Mouse (Mus musculus) cerebellum, adult 9-10 months (tissue): ENCODE data around the gene Cys1.
"Not testable (repeated sequence)": the region's sequence is repeated elsewhere in the genome, so short reads cannot be mapped to it uniquely, and the experiment has no call there.

ENCODE experiments used
- DNase-seq: peaks from one replicate; pipeline ENCODE4 v3.0.0; 2022

The Cys1 gene

DNA sequence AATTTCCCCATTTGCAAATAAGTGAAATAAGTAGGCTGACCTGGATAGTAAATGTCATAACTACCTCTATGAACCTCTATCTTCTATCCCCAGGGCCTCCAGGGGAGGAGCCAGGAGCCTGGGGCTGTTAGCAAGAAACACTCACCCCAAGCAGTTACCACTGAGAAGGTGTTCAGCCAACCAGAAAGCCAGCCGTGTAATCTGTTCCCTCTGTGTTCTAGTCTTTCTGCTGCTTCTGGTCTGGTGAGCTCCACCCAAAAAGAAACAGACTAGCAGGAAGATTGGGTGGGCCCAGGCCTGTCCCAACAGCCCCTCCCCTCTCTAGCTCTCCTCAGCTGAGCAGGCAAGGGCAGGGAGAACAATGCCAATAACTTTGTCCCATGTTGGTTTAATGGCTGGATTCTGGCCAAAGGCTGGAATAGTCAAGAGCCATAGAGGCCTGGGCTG lies 37.5 kb downstream of the Cys1 start:
- no peak for DNase-seq

DNA sequence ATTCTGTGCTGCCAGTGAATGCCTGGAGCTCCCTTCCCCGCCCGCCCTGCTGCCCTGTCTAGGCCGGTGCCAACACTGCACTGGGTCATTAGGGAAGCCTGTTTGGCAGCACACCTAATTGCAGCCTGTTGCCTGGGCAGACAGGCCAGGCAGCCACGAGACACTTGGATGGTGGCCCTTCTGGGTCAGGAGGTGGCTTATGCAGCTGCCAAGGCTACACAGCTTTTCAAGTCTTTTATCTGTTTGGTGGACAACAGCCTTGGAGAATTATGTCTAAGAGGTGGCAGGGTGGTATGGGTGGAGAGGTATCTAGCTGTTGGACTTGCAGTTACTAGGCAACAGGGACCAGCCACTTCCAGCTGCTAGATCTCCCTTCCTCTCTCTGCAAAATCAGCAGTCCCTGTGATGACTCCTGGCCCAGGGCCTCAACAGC lies 39.2 kb downstream of the Cys1 start:
- DNase-seq: peak; percentile 65

DNA sequence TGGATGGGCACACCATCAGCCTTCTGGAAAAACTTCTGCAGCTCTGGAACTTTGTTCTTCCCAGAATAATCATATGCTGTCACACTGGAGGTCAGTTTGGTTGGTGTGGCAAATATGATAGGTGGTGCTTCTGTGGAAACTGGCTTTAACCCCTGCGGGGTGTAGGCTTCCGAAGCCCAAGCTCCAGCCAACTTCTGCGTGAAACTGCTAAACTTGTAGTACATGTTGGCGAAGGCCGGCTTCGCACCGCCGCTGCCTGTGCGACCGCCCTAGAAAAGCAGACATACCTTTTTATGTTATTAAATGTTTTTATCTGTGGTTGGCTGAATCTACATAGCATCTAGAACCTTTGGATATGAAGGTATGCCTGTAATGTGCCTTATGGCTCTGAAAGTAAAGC lies 42.8 kb downstream of the Cys1 start:
- not testable (repeated sequence) for DNase-seq

DNA sequence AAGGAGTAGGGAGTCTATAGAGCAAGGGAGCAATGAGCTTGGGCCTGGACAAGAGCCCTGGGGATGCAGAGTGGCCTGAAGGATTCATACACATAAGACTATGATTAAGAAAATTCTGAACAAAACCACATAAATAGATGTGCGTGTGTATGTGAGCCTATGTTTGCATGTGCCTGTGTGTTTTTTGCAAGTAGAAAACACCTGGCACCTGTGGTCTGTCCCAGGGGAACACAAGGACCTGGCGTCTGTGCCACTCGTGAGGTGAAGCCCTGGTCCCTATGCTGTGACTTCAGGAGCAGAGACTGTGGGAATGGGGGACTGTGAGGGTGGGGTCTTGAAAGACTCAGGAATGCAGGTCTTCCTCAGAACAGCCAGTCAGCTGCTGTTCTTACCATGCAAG lies 47.0 kb downstream of the Cys1 start:
- DNase-seq: no peak

DNA sequence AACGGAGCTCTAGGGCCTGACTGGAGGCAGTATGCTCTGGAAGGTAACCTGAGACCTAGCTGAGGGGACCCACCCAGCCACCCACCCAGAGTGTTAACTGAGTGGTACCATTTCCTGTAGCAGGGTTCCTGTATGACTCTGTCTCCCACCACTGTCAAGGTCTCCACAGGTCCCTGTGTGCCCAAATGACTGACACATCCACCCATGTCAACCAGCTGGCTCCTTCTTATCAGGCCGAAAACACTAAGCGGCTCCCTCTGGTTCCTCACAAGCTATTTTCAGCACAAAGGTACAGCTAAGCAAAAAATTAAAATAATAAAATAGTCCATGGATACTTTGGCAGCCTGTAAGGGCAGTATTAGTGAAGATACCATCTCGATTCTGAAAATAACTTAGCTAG lies 47.4 kb downstream of the Cys1 start:
- no peak for DNase-seq

DNA sequence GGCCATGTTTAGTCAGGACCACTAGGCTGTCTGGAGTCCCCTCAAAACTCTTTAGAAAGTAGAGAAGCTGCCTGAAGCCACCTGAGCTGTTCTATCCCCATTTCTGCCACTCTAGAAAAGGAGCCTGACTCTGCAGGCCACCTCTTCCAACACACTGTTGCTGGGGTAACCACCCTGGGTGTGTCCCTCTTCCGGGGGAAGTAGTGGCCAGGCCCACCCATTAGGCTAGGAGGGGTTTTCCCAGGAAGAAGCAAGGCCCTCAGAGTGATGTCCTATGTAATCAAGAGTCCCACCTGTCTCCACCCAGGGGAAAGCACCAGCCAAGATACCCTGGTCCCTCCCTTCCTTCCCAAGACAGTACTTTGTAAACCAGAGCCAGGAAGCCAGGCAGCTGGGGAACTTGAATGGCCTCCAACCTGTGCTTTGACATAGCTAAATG lies 47.8 kb downstream of the Cys1 start:
- no peak for DNase-seq

DNA sequence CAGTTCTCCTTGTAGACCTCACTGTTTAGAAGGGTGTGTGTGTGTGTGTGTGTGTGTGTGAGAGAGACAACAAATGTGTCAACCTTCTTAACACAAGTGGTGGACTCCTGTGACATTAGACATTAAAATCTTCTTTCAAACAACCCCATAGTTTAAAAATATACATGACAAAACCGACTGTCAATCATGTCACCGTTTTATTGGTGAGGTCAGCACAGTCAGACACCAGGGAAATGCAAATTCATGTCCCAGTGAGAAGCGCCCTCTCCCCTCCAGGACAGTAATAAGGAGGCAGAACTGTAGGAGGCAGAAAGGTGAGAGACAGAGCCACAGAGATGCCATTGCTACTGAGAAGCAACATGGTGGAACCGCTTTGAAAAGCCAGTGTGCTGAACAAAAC lies 49.2 kb downstream of the Cys1 start:
- no peak for DNase-seq

DNA sequence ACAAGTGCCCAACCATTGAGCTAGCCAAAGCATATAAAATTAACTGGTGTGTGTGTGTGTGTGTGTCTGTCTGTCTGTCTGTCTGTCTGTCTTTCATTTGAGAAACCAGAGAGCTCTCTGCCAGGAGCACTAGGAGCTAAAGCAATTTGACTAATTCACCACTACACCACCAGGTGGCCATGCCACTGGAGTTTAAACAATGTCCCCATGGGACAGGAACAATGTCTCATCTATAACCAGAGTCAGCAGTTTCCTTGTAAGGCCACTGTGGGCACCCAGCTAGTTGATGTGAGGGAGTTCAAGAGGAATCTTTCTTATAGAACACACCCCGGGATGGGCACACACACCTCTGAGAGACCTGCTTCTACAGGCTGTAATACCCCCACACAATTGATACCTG lies 51.4 kb downstream of the Cys1 start:
- no peak for DNase-seq

DNA sequence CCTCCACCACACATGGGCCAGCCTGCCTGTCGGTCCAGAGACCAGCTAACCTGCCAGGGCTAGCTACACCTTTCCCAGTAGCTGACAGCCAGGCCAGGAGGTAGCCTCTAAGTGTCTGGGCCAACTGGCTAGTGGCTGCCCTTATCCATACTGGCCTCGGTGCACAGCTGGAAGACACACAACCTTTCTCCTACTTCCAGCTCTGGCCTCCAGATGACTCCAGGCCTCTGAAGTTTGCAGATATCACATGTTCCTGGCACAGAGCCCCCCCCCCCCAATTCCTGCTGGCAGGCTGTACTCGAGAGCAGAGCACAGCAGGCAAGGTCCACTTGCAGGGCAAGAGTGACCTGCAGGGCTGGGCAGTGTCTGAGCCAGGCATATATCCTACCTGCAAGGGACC lies 54.4 kb downstream of the Cys1 start:
- DNase-seq: no peak

DNA sequence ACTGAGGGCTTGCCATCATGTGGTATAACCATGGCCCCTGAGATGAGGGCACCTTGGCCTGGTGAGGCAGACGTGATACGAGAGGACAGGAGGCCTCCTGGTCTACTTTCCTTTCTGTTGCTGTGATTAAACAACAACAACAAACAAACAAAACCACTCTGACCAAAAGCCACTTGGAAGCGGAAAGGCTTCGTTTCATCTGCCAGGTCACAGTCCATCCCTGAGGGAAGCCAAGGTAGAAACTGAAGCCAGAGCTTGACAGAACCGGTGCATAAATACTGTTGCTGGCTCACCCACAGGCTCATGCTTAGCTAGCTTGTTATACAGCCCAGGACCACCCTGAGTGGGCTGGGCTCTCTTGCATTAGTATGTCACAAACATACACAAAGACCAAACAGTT lies 55.2 kb downstream of the Cys1 start:
- no peak for DNase-seq

DNA sequence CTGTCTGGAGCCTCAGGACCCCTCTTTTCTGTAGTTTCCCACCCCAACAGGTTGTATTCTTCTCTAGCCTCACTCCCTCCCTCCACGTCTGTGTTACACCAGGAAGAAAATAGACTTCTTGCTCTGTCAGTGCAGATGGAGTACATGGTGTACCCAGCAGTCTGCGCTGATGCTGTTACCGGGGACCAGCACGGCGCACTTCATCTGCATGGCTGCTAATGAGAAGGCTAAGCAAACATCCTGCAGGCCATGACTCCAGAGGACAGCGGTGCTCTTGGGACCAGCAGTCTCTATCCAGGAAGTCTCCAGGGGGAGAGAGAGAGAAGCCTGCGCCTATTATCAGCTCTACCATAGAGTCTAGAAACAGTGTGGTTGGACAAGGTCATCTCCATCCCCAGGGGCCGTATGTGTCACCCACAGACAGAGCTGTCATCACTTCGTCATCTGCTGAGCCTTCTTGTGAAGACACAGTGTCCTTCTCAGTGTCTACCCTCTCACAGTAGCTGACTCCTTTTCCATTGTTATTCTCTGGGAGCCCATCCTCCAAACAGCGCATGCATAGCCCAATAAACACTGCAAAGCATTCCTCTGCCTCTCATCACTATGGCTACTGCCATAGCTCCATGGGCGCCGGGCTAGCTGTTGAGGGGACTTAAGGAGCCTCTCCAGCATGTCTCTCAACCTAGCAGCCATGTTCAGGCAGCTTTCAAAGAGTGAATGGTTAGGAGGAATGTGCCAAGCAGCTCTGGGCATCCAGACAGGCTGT lies 57.9 kb downstream of the Cys1 start:
- no peak for DNase-seq

DNA sequence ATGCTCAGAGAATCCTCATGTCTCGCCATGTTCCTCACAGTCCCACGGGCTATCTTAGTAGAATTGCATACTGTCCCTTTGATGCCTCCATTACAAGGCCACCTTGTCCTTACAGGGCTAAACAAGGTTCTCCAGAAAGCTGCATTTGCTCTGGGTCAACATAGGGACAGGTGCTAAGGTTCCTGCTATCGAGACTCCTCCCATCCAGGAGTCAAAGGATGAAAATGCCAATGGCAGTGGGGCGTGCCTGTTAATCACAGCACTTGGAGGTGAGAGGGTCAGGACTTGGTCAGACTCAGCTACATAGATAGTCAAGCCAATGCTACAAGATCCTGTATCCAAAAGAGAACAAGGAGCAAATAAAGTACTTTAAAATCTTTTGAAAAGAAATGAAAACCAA lies 62.2 kb downstream of the Cys1 start:
- no peak for DNase-seq
